Mouse (Mus musculus): Measurements from ENCODE around the gene Acadm.

The Acadm gene

DNA sequence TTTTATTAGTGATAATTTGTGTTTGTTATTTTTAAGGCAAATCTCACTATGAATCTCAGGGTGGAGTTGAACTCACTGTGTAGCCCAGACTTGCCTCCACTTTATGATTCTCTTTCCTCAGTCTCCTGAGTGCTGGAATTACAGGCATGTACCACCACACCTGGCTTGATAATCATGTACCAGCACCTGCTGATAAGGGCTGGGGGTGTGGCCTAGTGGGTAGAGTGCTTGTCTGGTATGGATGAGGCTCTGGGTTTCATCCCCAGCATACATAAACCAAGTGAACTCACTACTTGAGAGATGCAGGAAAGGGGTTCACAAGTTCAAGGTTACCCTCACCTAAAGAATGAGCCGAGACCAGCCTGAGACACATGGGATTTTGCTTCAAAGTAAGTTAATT is 42.5 kb downstream of the Acadm start:
- DNase-seq = no peak

DNA sequence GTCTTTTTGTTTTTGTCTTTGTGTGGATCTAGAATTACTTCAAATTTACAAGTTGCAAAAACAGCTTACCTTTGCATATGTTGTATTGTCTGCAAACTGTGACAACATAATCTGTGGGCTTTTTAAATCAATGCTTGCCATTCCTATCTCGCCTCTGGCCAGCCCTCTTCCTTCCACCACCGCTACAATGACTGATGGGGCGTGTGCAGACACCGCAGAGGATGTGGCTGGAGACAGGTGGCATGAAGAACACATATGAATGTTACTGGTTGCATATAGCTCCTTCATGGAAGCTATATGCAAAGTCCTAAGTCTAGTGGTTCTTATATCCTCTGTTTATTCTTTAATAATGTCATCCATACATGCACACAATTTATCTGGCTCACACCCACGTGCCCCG is 47.2 kb downstream of the Acadm start:
- DNase-seq = no peak

- DNase-seq = no peak
Observed at GRCm38 (mm10) chr3:153895454-153895853, 49.0 kb downstream of the Acadm start.

GRCm38 (mm10) chr3:153889188-153889781 is 55.1 kb downstream of the Acadm start:
- DNase-seq = no peak

DNA sequence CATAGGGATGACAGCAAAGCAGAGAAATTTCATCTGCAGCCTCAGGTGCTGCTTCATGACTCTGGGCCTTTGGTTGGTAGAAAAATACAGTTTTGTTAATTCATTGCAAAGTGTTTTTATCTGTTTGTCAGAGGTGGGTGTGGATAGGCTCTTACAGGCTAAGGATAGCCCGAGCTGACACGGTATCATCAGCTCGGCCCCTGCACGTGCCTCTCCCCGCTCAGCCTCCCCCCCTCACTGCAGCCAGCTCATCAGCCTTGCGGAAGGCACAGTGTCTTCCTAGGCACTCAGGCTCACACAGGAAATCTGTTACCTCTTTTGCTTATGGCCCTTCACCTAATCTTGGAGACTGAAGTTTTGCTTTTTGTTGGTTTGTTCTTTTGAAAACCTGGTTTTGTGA is 56.3 kb downstream of the Acadm start:
- DNase-seq = no peak

DNA sequence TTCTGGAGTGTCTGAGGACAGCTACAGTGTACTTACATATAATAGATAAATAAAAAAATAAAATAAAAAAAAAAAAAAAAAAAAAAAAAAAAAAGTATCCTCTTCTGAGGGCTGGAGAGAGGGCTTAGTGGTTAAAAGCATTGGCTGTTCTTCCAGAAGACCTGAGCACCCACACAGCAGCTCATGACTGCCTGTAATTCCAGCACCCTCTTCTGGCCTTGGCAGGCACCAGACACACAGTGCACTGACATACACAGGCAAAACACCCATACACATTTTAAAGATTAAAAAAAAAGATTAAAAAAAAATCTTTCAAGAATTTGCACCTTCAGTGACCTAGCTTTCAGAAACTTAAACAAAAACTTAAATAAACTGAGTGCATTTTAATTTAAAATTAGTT is 58.1 kb downstream of the Acadm start:
- DNase-seq = no peak

Measured in right cerebral cortex, adult 18-20 months (tissue).